Mouse (Mus musculus) embryonic facial prominence, embryonic 14.5 days (tissue): Measurements from ENCODE around the gene Med26. TPM values are rescaled to one million over a fixed set of nuclear protein-coding genes. Genes with fewer than 3 reads are reported as not detected.
A peak's percentile ranks its signal among the peaks of the same experiment; 100 is the strongest.

Experiments used
- ATAC-seq: fragments of 200-750 bp; cut with Nextera tagmentation; 2 replicates; pipeline ENCODE4 v1.8.0; 2017; ENCODE audit warnings: low read depth, moderate number of reproducible peaks, moderate TSS enrichment
- DNase-seq: peaks from one replicate; pipeline ENCODE4 v3.0.0-alpha.2; 2015; ENCODE audit warnings: low spot score
- H3K27ac ChIP-seq: fragments of 300-500 bp; sonication (generic); replicated peaks from 2 replicates; pipeline ENCODE4 v1.5.1; 2014; ENCODE audit warnings: low read depth, mild to moderate bottlenecking, low read length, moderate library complexity
- H3K27me3 ChIP-seq: fragments of 300-500 bp; sonication (generic); replicated peaks from 2 replicates; pipeline ENCODE4 v1.6.1; 2014; ENCODE audit warnings: low read length; ENCODE audit not compliant: control insufficient read depth, insufficient read depth
- H3K36me3 ChIP-seq: fragments of 300-500 bp; sonication (generic); 2 replicates; pipeline ENCODE4 v1.6.1; 2014; ENCODE audit warnings: low read length, mixed read lengths; ENCODE audit not compliant: control insufficient read depth, insufficient read depth
- H3K4me1 ChIP-seq: fragments of 300-500 bp; sonication (generic); 2 replicates; pipeline ENCODE4 v1.6.1; 2014; ENCODE audit warnings: antibody characterized with exemption, low read length; ENCODE audit not compliant: control insufficient read depth, insufficient read depth
- H3K4me2 ChIP-seq: fragments of 300-500 bp; sonication (generic); 2 replicates; pipeline ENCODE4 v1.6.1; 2014; ENCODE audit warnings: low read depth, mild to moderate bottlenecking, low read length, moderate library complexity, mixed read lengths
- H3K4me3 ChIP-seq: fragments of 300-500 bp; sonication (generic); 2 replicates; pipeline ENCODE4 v1.5.1; 2014; ENCODE audit warnings: low read depth, mild to moderate bottlenecking, low read length
- H3K9ac ChIP-seq: fragments of 300-500 bp; sonication (generic); 2 replicates; pipeline ENCODE4 v1.6.1; 2014; ENCODE audit warnings: low read depth, mild to moderate bottlenecking, low read length, moderate library complexity, mixed read lengths
- H3K9me3 ChIP-seq: fragments of 300-500 bp; sonication (generic); 2 replicates; pipeline ENCODE4 v1.6.1; 2016; ENCODE audit warnings: low read length; ENCODE audit not compliant: control insufficient read depth
- WGBS: fragments of 180-500 bp; shearing (Covaris S2); extraction: QIAGEN DNeasy Blood & Tissue Kit; methylation state at CpG from one replicate; pipeline ENCODE4 v1.1.7; 2014; 5-methylcytosine and 5-hydroxymethylcytosine counted together
- polyA plus RNA-seq: library from polyadenylated mRNA; unstranded; fragments of >200 nt; fragmentation: Nextera tagmentation; extraction: Ambion mirVana; gene quantifications from 2 replicates; pipeline ENCODE4 v1.2.1, GENCODE M21; 2014

Gene Med26
- polyA plus RNA-seq, 1 experiment from 2014 or later, result 16.2 TPM

GRCm38 (mm10) chr8:72561111-72561689 lies 13.1 kb upstream of the Med26 start:
- H3K4me2 ChIP-seq, result no peak overlapping the region
- peaks cover 50% of the 10 kb centered on the region for H3K36me3 ChIP-seq
- ATAC-seq, result no peak
- no peaks in the 10 kb centered on the region for H3K27me3 ChIP-seq
- no peak for DNase-seq
- H3K4me1 ChIP-seq, result no peaks in the 10 kb centered on the region
- WGBS, result 68% methylated on average over 1 of the region's 1 CpGs
- no peak overlapping the region for H3K4me3 ChIP-seq
- no peaks in the 10 kb centered on the region for H3K9me3 ChIP-seq
- no peak overlapping the region for H3K9ac ChIP-seq
- H3K27ac ChIP-seq, result no peak overlapping the region

GRCm38 (mm10) chr8:72555770-72556169 lies 7.7 kb upstream of the Med26 start:
- H3K9ac ChIP-seq, result no peak overlapping the region
- DNase-seq, result no peak
- H3K36me3 ChIP-seq, result peaks cover 23% of the 10 kb centered on the region
- no peak overlapping the region for H3K4me2 ChIP-seq
- no peak overlapping the region for H3K4me3 ChIP-seq
- no peak overlapping the region for H3K27ac ChIP-seq
- ATAC-seq, result no peak
- no peaks in the 10 kb centered on the region for H3K4me1 ChIP-seq
- 43% methylated on average over 4 of the region's 4 CpGs for WGBS
- H3K27me3 ChIP-seq, result no peaks in the 10 kb centered on the region
- no peaks in the 10 kb centered on the region for H3K9me3 ChIP-seq

- Histone ChIP-seq H3K9me3 (no peaks in the 10 kb centered on the region), H3K4me2 (peak overlapping the region; percentile 86), H3K27me3 (no peaks in the 10 kb centered on the region), H3K27ac (peak overlapping the region; percentile 94), H3K9ac (peak overlapping the region; percentile 80), H3K4me1 (peaks cover 20% of the 10 kb centered on the region), H3K36me3 (peaks cover 14% of the 10 kb centered on the region; the same call in 1 of the 2 replicates), H3K4me3 (peak overlapping the region; percentile 98)
- WGBS, result 6% methylated on average over 5 of the region's 5 CpGs
- DNase-seq (peak; percentile 68), ATAC-seq (no peak)
These were observed 1.3 kb upstream of the Med26 start for GRCm38 (mm10) chr8:72549314-72549892.

GRCm38 (mm10) chr8:72548644-72549313 lies 709 bp upstream of the Med26 start:
- Histone ChIP-seq H3K4me3 (peak overlapping the region; percentile 98), H3K36me3 (peaks cover 20% of the 10 kb centered on the region; the same call in 1 of the 2 replicates), H3K4me2 (peak overlapping the region; percentile 86), H3K4me1 (peaks cover 20% of the 10 kb centered on the region), H3K9ac (peak overlapping the region; percentile 80), H3K27me3 (no peaks in the 10 kb centered on the region), H3K9me3 (no peaks in the 10 kb centered on the region), H3K27ac (peak overlapping the region; percentile 94)
- WGBS, result under 1% methylated on average over 32 of the region's 45 CpGs
- ATAC-seq (no peak), DNase-seq (peak; percentile 10)

GRCm38 (mm10) chr8:72547122-72547801 lies 808 bp downstream of the Med26 start:
- ATAC-seq, result no peak
- Histone ChIP-seq H3K9me3 (no peaks in the 10 kb centered on the region), H3K27ac (peak overlapping the region; percentile 80), H3K4me1 (peaks cover 20% of the 10 kb centered on the region), H3K27me3 (no peaks in the 10 kb centered on the region), H3K4me3 (peak overlapping the region; percentile 98), H3K9ac (peak overlapping the region; percentile 97), H3K4me2 (peak overlapping the region; percentile 80), H3K36me3 (peaks cover 27% of the 10 kb centered on the region; the same call in 1 of the 2 replicates)
- no peak for DNase-seq
- WGBS, result 3% methylated on average over 17 of the region's 27 CpGs

GRCm38 (mm10) chr8:72539234-72539633 lies 8.8 kb downstream of the Med26 start:
- H3K27ac ChIP-seq, result no peak overlapping the region
- no peaks in the 10 kb centered on the region for H3K9me3 ChIP-seq
- no peaks in the 10 kb centered on the region for H3K4me1 ChIP-seq
- no peak overlapping the region for H3K4me3 ChIP-seq
- no peak for DNase-seq
- ATAC-seq, result no peak
- peaks cover 12% of the 10 kb centered on the region; the same call in 1 of the 2 replicates for H3K36me3 ChIP-seq
- no peak overlapping the region for H3K4me2 ChIP-seq
- no peak overlapping the region for H3K9ac ChIP-seq
- H3K27me3 ChIP-seq, result no peaks in the 10 kb centered on the region

- Histone ChIP-seq H3K27ac (no peak overlapping the region), H3K4me2 (no peak overlapping the region), H3K27me3 (no peaks in the 10 kb centered on the region), H3K9me3 (no peaks in the 10 kb centered on the region), H3K4me1 (no peaks in the 10 kb centered on the region), H3K36me3 (no peaks in the 10 kb centered on the region), H3K4me3 (no peak overlapping the region), H3K9ac (no peak overlapping the region)
- ATAC-seq, result no peak
- WGBS, result 97% methylated on average over 3 of the region's 3 CpGs
- no peak for DNase-seq
These were observed 13.2 kb downstream of the Med26 start for GRCm38 (mm10) chr8:72534888-72535287.

- no peak for ATAC-seq
- no peak overlapping the region for H3K9ac ChIP-seq
- no peak for DNase-seq
- no peak overlapping the region for H3K4me2 ChIP-seq
- WGBS, result 89% methylated on average over 1 of the region's 1 CpGs
- no peaks in the 10 kb centered on the region for H3K4me1 ChIP-seq
- no peak overlapping the region for H3K27ac ChIP-seq
- H3K27me3 ChIP-seq, result no peaks in the 10 kb centered on the region
- no peaks in the 10 kb centered on the region for H3K9me3 ChIP-seq
- no peaks in the 10 kb centered on the region for H3K36me3 ChIP-seq
- H3K4me3 ChIP-seq, result no peak overlapping the region
These were observed 16.0 kb downstream of the Med26 start for GRCm38 (mm10) chr8:72532103-72532502.
